Mouse (Mus musculus): ENCODE results near the gene Tnfrsf11a.

- no peak for TF ChIP-seq CTCF (IDR thresholded peaks at IDR 0.05; ENCODE audit: low read depth, low read length)
- TF ChIP-seq GATA1 (IDR thresholded peaks at IDR 0.05; ENCODE audit: borderline replicate concordance, low read length), result no peak
- no peak for TF ChIP-seq POLR2AphosphoS5 (IDR thresholded peaks at IDR 0.05; ENCODE audit: insufficient replicate concordance, low read depth, low read length)
- TF ChIP-seq GATA2 (IDR thresholded peaks at IDR 0.05; ENCODE audit: borderline replicate concordance, low read depth, low read length), result no peak
- no peak for TF ChIP-seq TAL1 (conservative IDR thresholded peaks at IDR 0.05; ENCODE audit: low read depth, low read length)
Observed at GRCm38 (mm10) chr1:105843856-105844255, 63.3 kb downstream of the Tnfrsf11a start.
